Mouse (Mus musculus) gastrocnemius, postnatal 36 days (tissue): ENCODE measurements around the gene Olfr355. TPM values are rescaled to one million over a fixed set of nuclear protein-coding genes. Genes with fewer than 3 reads are reported as not detected.

ENCODE experiments used
- DNase-seq, 2 experiments: peaks; one replicate each; pipeline ENCODE4 v3.0.0; 2022
- intact Hi-C: fragments of 180-260 bp; cut with DNase I; formaldehyde crosslinking; loops from one replicate; pipeline ENCODE4 v1.15.1; 2025
- long read RNA-seq, 2 experiments: library from polyadenylated mRNA; stranded (forward); transcript quantifications; one replicate each; pipeline ENCODE4 v2.0.0; 2021
- total RNA-seq, 2 experiments: library from RNA; stranded (reverse); gene quantifications; 2 replicates each; pipeline ENCODE4 v1.2.3; 2021

Olfr355 gene
- not detected for total RNA-seq
- long read RNA-seq, experiment 1: 0 reads
- long read RNA-seq, experiment 2: 0 reads

GRCm38 (mm10) chr2:36928797-36929196, at the start of gene Olfr355:
Gene Olfr355 (minus strand): TSS chr2:36928897.
- no peak for DNase-seq
- intact Hi-C loops: no loop called here

GRCm38 (mm10) chr2:36936821-36937220, 8.1 kb upstream of the Olfr355 start, which contains the start of gene Olfr356:
Gene Olfr356 (plus strand): TSS chr2:36937121.
- intact Hi-C loops: no loop called here
- no peak for DNase-seq

DNA sequence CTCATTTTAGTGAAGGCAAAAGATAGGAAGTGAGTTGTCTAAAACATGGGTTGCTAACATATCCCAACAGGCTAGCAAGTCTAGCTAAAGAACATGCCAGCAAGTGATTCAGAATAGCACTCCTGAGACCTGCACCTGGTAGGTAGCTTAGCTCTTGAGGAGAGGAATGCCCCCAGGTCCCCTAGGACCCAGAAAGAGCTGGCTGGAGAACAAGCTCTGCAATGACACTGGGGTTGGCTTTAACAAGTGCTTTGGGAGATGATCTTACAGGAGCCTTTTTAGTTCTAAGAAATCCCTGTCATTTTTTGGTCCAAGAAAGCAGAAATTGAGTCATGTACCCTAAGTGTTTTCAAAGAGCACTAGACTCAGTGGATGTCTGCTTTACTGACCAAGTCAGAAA, 23.3 kb downstream of the Olfr355 start, which contains the start of gene Olfr354:
Gene Olfr354 (plus strand): TSS at position 301 of the 400 bp plus-strand sequence.
- no peak for DNase-seq
- intact Hi-C loops: no loop called here

GRCm38 (mm10) chr2:36897114-36897513, 31.6 kb downstream of the Olfr355 start:
- DNase-seq: no peak
- intact Hi-C loops: no loop called here

DNA sequence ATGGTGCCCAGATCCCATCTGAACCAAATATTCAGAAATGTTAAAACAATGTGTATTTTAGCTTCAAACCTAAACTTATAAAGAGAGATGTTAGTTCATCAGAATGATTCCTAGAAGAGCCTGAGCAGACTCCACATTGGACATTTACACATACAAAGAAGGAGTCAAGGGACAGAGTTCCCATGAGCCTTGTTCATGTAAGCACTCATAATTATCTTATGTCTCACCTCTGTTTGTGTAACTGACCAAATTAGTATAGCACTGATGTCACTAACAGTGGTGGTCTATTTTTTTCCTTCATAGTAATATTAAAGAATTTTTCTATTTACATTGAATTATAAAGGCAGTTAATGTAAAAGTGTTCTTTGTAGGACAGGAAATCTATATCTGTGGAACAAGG, 35.9 kb downstream of the Olfr355 start, which contains the start of gene Olfr353:
Gene Olfr353 (minus strand): TSS at position 101 of the 400 bp plus-strand sequence.
- no peak for DNase-seq
- intact Hi-C loops: no loop called here

Other genes with a start within 250 kb of the Olfr355 start
- not detected for gene Olfr346, start 243.1 kb downstream of the Olfr355 start, total RNA-seq
- gene Olfr347, start 197.0 kb downstream of the Olfr355 start, total RNA-seq: not detected
- gene Olfr348, start 144.6 kb downstream of the Olfr355 start, total RNA-seq: not detected
- not detected for gene Olfr50, start 138.4 kb downstream of the Olfr355 start, total RNA-seq
- gene Olfr3, start 111.9 kb downstream of the Olfr355 start, total RNA-seq: not detected
- gene Olfr350, start 82.6 kb downstream of the Olfr355 start, total RNA-seq: not detected
- not detected for gene Olfr351, start 66.2 kb downstream of the Olfr355 start, total RNA-seq
- gene Olfr352, start 60.4 kb downstream of the Olfr355 start, total RNA-seq: not detected
- not detected for gene Olfr353, start 36.0 kb downstream of the Olfr355 start, total RNA-seq
- not detected for gene Olfr354, start 23.2 kb downstream of the Olfr355 start, total RNA-seq
- not detected for gene Olfr356, start 8.2 kb upstream of the Olfr355 start, total RNA-seq
- gene Olfr357, start 64.9 kb upstream of the Olfr355 start, total RNA-seq: not detected
- gene Olfr358, start 80.4 kb upstream of the Olfr355 start, total RNA-seq: not detected
- not detected for gene Olfr360, start 136.8 kb upstream of the Olfr355 start, total RNA-seq
- not detected for gene Olfr361, start 160.4 kb upstream of the Olfr355 start, total RNA-seq
- not detected for gene Olfr362, start 189.0 kb upstream of the Olfr355 start, total RNA-seq
- gene Olfr364-ps1, start 210.4 kb upstream of the Olfr355 start, total RNA-seq: not detected